Mouse (Mus musculus) adrenal gland (tissue): ENCODE results near the gene Rps2.

Experiments
- intact Hi-C: fragments of 180-260 bp; cut with DNase I; formaldehyde crosslinking; loops from one replicate; pipeline ENCODE4 v1.15.1; 2025

Gene Rps2

GRCm38 (mm10) chr17:24729067-24729466 lies 11.2 kb downstream of the Rps2 start:
- intact Hi-C loops = no loop called here

GRCm38 (mm10) chr17:24730787-24731186 lies 12.9 kb downstream of the Rps2 start:
- intact Hi-C loops = no loop called here

DNA sequence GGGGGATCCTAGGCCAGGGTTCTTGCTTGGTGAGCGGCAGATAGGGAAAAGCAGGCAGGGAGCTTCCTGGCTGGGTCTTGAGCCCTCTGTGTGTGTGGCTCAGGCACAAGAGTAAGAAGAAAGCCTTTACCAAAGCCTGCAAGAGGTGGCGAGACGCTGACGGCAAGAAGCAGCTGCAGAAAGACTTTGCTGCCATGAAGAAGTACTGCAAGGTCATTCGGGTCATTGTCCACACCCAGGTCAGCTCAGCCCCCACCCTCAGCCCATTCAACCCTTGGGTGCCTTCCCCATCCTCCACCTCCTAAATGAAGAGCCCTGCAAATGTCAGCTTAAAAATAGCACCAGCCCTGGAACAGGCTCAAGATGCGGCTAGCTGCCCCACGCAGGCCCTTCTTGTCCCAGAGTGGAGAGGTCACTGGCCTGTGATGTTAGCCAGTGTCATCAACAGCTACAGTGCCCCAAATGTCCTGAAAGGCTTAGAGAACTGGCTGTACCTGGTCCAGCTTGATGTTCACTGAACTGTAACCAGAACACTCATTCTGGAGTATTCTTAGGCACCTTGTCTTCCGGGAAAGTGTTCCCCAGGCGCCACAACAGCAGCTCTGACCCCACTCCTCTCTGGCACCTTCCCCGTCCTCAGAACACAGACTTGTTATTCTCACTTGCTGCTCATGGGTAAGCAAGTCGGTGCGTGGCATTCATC lies 14.5 kb downstream of the Rps2 start:
- intact Hi-C loops = no loop called here

DNA sequence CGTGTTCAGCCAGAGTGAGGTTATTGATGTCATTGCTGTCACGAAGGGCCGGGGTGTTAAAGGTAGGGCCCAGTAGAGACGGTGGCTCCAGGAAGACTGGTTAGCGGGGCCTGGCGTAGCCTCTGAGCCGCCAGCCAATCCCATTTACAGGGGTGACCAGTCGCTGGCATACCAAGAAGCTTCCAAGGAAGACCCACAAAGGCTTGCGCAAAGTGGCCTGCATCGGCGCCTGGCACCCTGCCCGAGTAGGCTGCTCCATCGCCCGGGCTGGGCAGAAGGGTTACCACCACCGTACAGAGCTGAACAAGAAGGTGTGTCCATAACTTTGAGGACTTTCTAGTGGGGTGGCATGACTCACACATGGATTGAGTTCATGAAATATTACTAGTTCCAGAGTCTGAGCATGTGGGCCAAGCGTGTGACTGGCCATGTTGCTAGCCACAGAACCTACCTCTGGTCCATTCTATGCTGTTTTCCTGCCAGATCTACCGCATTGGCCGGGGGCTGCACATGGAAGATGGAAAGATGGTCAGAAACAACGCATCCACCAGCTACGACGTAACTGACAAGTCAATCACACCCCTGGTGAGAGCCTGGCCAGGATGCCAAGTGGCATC lies 15.6 kb downstream of the Rps2 start:
- intact Hi-C loops = no loop called here

DNA sequence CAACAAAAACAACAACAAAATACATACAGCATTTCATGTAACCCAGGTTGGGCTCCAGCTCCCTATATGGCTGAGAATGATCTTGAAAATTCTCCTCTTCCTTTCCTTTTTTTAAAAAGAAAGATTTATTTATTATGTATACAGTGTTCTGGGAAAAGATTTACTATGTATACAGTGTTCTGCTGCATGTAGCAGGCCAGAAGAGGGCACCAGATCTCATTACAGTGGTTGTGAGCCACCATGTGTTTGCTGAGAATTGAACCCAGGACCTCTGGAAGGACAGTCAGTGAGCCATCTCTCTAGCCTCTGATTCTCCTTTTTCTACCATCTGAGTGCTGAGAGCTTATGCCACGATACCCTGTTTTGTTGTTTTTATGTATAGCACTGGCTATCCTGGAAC lies 16.6 kb downstream of the Rps2 start:
- intact Hi-C loops = no loop called here

- intact Hi-C loops = no loop called here
Observed at GRCm38 (mm10) chr17:24735446-24735845, 17.5 kb downstream of the Rps2 start.

- intact Hi-C loops = loop anchor here (2.0 kb wide), 1 partner anchor 82 kb away; no protein-coding TSS in a partner anchor
Observed at GRCm38 (mm10) chr17:24736330-24737051, 18.6 kb downstream of the Rps2 start, which contains the start of gene Msrb1. TSS of gene Msrb1 (plus strand) at chr17:24736642.

DNA sequence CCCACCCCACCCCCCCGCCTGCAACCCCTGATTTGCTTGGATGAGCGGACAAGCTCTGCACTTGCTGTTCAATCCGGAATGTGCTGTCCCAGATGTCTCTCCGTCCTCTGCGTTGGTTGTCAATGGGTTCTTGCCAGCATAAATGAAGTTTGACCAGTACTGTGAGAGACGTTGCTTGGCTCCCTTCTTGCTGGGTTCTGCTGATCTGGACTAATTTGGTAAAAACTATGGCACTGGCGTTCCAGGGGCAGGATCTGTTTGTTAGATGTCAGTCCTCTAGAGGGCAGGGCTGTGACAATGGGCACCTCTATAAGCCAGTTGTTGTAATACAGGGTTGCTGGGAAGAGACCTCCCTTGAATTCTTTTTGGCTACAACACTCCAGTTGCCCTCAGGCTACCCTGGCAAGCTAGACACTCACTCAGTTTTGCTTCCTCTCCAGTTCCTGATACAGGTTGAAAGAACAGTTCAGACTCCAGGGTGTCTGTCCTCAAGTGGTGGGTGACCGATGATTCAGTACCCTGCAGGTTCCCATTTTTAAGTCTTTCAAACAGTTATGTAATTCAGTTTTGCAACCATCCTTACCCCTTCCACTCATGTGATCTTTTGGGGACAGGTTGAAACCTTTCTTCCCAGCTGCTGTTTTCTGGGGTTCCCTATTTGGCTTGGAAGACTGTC lies 19.4 kb downstream of the Rps2 start:
- intact Hi-C loops = loop anchor here (2.0 kb wide), 1 partner anchor 82 kb away; no protein-coding TSS in a partner anchor

- intact Hi-C loops = no loop called here
Observed at GRCm38 (mm10) chr17:24738238-24738637, 20.3 kb downstream of the Rps2 start.

DNA sequence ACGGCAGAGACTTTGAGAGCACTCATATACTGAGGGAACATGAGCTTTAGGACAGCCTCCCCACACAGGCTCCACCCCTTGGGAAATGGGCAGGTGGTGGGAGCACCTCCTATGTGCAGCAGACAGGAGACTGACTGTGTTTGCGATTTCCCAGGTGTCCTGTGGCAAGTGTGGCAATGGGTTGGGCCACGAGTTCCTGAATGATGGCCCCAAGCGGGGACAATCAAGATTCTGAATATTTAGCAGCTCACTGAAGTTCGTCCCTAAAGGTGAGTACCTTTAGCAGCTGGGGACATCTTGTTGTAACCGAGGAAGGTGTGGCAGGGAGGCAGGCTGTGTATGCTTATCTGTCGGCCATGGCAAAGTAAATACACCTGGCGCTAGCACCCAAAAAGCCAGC lies 22.0 kb downstream of the Rps2 start:
- intact Hi-C loops = no loop called here

GRCm38 (mm10) chr17:24742307-24742706 lies 24.4 kb downstream of the Rps2 start:
- intact Hi-C loops = no loop called here

DNA sequence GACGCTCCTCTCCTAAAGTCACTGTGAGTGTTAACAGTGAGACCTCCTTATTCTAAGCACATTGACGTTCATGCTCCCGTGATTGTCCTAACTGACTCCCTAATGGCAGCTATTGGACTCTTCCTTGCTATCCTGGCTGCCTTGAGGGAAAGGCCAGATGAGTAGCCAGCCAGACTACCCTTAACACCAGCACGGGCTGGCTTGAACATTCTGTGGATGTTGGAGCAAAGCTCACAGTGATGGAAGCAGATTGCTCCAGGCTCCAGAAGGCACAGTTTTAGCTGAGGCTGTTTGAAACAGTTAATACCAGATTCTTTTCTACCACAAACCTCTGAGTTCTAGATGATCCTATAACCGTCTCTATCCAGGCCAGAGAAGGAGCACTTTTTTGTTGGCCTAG lies 26.0 kb downstream of the Rps2 start:
- intact Hi-C loops = loop anchor here (2.0 kb wide), 1 partner anchor 141 kb away; no protein-coding TSS in a partner anchor

GRCm38 (mm10) chr17:24744381-24744780 lies 26.5 kb downstream of the Rps2 start:
- intact Hi-C loops = loop anchor here (2.0 kb wide), 1 partner anchor 140 kb away; no protein-coding TSS in a partner anchor

GRCm38 (mm10) chr17:24745526-24746497 lies 27.9 kb downstream of the Rps2 start:
- intact Hi-C loops = loop anchor here (2.0 kb wide), 2 partner anchors 71 to 139 kb away; no protein-coding TSS in a partner anchor

DNA sequence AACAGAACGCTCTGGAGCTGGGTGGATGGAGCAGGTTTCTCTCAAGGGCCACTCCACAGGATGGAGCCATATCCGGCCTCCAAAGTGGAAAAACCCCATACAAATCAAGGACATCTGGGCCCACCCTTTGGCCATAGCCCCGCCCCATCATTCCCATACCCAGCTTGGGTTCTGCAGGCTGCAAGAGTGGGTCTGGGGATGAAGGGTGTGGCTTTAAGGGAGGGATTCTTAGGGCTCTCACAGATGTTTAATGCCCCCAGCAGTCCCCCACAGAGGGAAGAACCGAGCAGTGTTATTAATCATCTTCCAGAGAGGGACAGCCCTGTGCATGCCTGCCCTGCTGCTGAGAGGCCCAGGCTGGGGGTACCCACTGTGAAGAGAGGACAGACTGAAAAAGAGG lies 29.1 kb downstream of the Rps2 start:
- intact Hi-C loops = loop anchor here (2.0 kb wide), 1 partner anchor 70 kb away; no protein-coding TSS in a partner anchor

DNA sequence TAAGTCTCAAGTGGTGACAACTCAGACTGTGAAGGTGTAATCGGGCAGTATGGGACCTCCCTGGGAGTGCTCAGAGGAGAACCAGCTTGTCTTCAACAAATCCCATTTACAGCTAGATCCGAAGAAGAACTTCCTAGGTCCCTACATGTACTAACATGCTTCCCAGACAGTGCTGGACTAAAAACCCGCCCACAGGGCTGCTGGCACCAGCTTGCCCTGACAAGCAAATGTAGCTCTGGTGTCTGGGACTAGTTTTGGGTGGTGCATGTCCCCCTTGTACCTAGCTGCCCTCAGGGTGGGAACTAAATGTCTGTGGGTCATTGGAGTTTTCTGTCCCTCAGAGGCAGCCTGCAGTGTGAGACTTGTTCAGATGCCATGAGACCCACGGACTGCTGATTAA lies 33.6 kb downstream of the Rps2 start:
- intact Hi-C loops = no loop called here

GRCm38 (mm10) chr17:24752415-24753394 lies 34.8 kb downstream of the Rps2 start, which contains the start of gene Hs3st6:
TSS of gene Hs3st6 (plus strand) at chr17:24752988.
- intact Hi-C loops = no loop called here

DNA sequence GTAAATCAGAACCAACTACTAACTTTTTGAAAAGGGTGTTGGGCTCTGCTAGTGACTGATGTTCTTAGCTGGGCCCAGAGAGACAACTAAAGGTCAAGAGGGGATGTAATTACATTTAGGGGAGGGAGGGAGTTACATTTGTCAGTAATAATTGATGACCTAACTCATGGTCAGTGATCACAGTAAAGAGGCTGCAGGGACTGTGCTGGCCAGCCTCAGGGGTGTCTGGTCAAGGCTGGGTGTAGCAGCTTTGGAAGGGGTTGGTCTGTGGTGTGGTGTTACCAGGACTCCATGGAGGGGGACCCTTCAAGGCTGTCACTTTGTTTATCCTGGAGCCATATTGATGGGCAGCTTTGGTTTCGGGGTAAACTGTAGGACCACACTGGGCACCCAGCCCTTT lies 39.5 kb downstream of the Rps2 start:
- intact Hi-C loops = no loop called here

DNA sequence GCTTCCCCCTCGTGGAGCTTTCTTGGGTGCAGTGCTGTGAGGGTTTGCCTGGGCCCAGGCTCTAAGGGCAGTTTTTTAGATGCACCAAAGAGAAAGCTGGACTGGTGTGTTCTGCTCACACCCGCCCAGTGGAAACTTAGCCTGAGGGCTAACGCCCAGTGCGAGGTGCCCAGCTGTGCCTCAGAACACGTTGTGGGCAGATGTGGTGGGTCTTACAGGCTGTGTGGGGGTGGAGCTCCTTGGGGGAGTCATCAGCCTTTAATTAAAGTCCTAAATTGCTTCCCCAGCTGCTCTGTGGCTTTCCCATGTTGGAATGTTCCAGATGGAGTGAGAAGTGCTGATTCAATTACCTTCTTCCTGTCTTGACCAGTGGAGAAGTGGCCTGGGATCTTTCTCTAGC lies 43.2 kb downstream of the Rps2 start:
- intact Hi-C loops = no loop called here
